Mouse (Mus musculus) heart, adult 2 months (tissue): ENCODE measurements at regions not wholly inside any gene's neighbourhood (a gene's known extent, or its start where the extent isn't known, plus 50 kb on each side); places are given as distances from the start of the nearest gene placed in this dataset.

Source experiments
- CTCF ChIP-seq: fragments of 200-600 bp; IDR thresholded peaks from 2 replicates; pipeline ENCODE4 v1.8.1; 2022; ENCODE audit warnings: antibody characterized with exemption, mild to moderate bottlenecking, moderate library complexity
- EP300 ChIP-seq: fragments of 200-500 bp; IDR thresholded peaks from 2 replicates; pipeline ENCODE4 v1.6.1; 2011; ENCODE audit warnings: low read depth, low read length, control low read depth; ENCODE audit not compliant: insufficient read depth
- POLR2A ChIP-seq: fragments of 200-500 bp; IDR thresholded peaks from 2 replicates; pipeline ENCODE4 v1.6.1; 2011; ENCODE audit warnings: mild to moderate bottlenecking, low read depth, low read length, control low read depth; ENCODE audit not compliant: insufficient read depth

- no peak for TF ChIP-seq EP300
- no peak for TF ChIP-seq CTCF
- TF ChIP-seq POLR2A: no peak
Measured at GRCm38 (mm10) chr4:105527316-105527715, 262.4 kb upstream of the Gm12728 start.
